Mouse (Mus musculus) midbrain, embryonic 15.5 days (tissue): Measurements from ENCODE around the gene Tspan17. TPM values are rescaled to one million over a fixed set of nuclear protein-coding genes. Genes with fewer than 3 reads are reported as not detected.

Experiments used
- ATAC-seq: fragments of 200-750 bp; cut with Nextera tagmentation; replicated peaks from 2 replicates; pipeline ENCODE4 v1.8.0; 2017; ENCODE audit warnings: moderate TSS enrichment
- H3K27ac ChIP-seq: fragments of 300-500 bp; sonication (generic); 2 replicates; pipeline ENCODE4 v1.5.1; 2015; ENCODE audit warnings: mild to moderate bottlenecking, inconsistent platforms
- H3K27me3 ChIP-seq: fragments of 300-500 bp; sonication (generic); replicated peaks from 2 replicates; pipeline ENCODE4 v1.6.1; 2015; ENCODE audit warnings: inconsistent platforms
- H3K36me3 ChIP-seq: fragments of 300-500 bp; sonication (generic); replicated peaks from 2 replicates; pipeline ENCODE4 v1.6.1; 2015; ENCODE audit warnings: inconsistent platforms
- H3K4me1 ChIP-seq: fragments of 300-500 bp; sonication (generic); 2 replicates; pipeline ENCODE4 v1.6.1; 2015; ENCODE audit warnings: inconsistent platforms
- H3K4me2 ChIP-seq: fragments of 300-500 bp; sonication (generic); 2 replicates; pipeline ENCODE4 v1.6.1; 2015; ENCODE audit warnings: inconsistent platforms, mild to moderate bottlenecking, moderate library complexity
- H3K4me3 ChIP-seq: fragments of 300-500 bp; sonication (generic); 2 replicates; pipeline ENCODE4 v1.5.1; 2015; ENCODE audit warnings: mild to moderate bottlenecking, inconsistent platforms
- H3K9ac ChIP-seq: fragments of 300-500 bp; sonication (generic); 2 replicates; pipeline ENCODE4 v1.6.1; 2015; ENCODE audit warnings: mild to moderate bottlenecking, inconsistent platforms
- H3K9me3 ChIP-seq: fragments of 300-500 bp; sonication (generic); 2 replicates; pipeline ENCODE4 v1.6.1; 2016; ENCODE audit warnings: inconsistent platforms
- WGBS: fragments of 180-500 bp; shearing (Covaris S2); methylation state at CpG from one replicate; pipeline ENCODE4 v1.1.7; 2015; ENCODE audit warnings: mixed read lengths; 5-methylcytosine and 5-hydroxymethylcytosine counted together
- polyA plus RNA-seq: library from polyadenylated mRNA; unstranded; fragments of >200 nt; fragmentation: Nextera tagmentation; extraction: Ambion mirVana; gene quantifications from 2 replicates; pipeline ENCODE4 v1.2.1, GENCODE M21; 2015

The Tspan17 gene
- polyA plus RNA-seq, 1 experiment from 2014 or later = 49.3 TPM

- ATAC-seq = no peak
- 92% methylated on average over 2 of the region's 2 CpGs for WGBS
- Histone ChIP-seq H3K27ac (no peak overlapping the region), H3K9me3 (no peaks in the 10 kb centered on the region), H3K9ac (no peak overlapping the region), H3K4me3 (no peak overlapping the region), H3K4me1 (peaks cover 26% of the 10 kb centered on the region), H3K4me2 (no peak overlapping the region), H3K36me3 (no peaks in the 10 kb centered on the region), H3K27me3 (no peaks in the 10 kb centered on the region)
Observed at GRCm38 (mm10) chr13:54821931-54822330, 32.8 kb downstream of the Tspan17 start.

- no peaks in the 10 kb centered on the region for H3K27me3 ChIP-seq
- peaks cover 14% of the 10 kb centered on the region for H3K4me1 ChIP-seq
- H3K4me3 ChIP-seq = no peak overlapping the region
- H3K4me2 ChIP-seq = peak overlapping the region; percentile 10; the same call in 1 of the 2 replicates
- 14% methylated on average over 25 of the region's 25 CpGs for WGBS
- ATAC-seq = peak; percentile 60
- no peak overlapping the region for H3K9ac ChIP-seq
- no peaks in the 10 kb centered on the region for H3K36me3 ChIP-seq
- H3K27ac ChIP-seq = peak overlapping the region; percentile 54
- no peaks in the 10 kb centered on the region for H3K9me3 ChIP-seq
Observed at GRCm38 (mm10) chr13:54824111-54824931, 35.1 kb downstream of the Tspan17 start.

DNA sequence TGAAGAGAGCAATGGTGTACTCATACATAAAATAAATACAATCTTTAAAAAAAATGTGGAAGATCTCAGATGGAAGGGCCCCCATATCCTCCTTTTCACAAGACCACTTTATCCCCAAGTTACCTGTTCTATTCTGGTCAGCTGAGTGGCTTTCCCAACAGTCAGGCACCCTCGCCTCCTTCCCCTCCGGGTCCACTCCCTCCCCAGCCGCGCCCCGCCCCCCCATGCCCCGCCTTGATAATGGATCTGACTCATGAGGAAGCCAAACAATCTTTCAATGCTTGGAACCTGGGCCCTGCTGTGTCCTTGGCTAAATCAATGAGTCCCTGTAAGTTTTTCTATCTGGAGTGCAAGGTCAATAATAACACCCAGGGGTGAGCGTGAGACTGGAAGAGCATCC, 38.8 kb downstream of the Tspan17 start:
- 71% methylated on average over 7 of the region's 7 CpGs for WGBS
- no peak overlapping the region for H3K9ac ChIP-seq
- H3K4me1 ChIP-seq = peaks cover 18% of the 10 kb centered on the region
- no peaks in the 10 kb centered on the region for H3K9me3 ChIP-seq
- no peak overlapping the region for H3K27ac ChIP-seq
- no peak overlapping the region for H3K4me3 ChIP-seq
- ATAC-seq = no peak
- no peaks in the 10 kb centered on the region for H3K36me3 ChIP-seq
- H3K27me3 ChIP-seq = no peaks in the 10 kb centered on the region
- no peak overlapping the region for H3K4me2 ChIP-seq

DNA sequence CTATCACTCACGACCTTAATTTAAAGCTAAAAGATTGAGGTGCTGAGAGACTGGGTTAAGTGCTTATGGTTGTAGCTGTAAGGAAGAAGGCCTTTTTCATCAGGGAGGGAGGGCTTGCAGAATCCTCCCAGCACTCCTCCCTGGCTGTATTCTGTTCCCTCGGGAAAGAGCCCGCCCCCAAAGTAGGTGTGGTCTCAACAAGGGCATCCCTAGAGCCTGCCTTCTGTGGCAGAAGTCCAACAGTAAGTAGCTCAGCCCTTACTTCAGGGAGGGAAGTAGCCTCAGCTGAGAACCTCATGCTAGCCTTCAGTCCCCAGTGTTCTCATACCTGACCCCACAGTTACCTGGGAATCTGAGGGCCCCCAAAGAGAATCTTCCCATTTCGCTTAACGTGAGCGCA, 39.3 kb downstream of the Tspan17 start:
- H3K9me3 ChIP-seq = no peaks in the 10 kb centered on the region
- no peaks in the 10 kb centered on the region for H3K36me3 ChIP-seq
- WGBS = 66% methylated on average over 6 of the region's 6 CpGs
- H3K9ac ChIP-seq = no peak overlapping the region
- H3K4me3 ChIP-seq = no peak overlapping the region
- H3K4me2 ChIP-seq = no peak overlapping the region
- ATAC-seq = no peak
- peaks cover 18% of the 10 kb centered on the region for H3K4me1 ChIP-seq
- H3K27me3 ChIP-seq = no peaks in the 10 kb centered on the region
- no peak overlapping the region for H3K27ac ChIP-seq

- ATAC-seq = no peak
- Histone ChIP-seq H3K4me1 (peaks cover 12% of the 10 kb centered on the region), H3K9me3 (no peaks in the 10 kb centered on the region), H3K9ac (no peak overlapping the region; the same call in 1 of the 2 replicates), H3K27ac (no peak overlapping the region), H3K4me3 (no peak overlapping the region), H3K4me2 (peak overlapping the region; percentile 29), H3K36me3 (no peaks in the 10 kb centered on the region), H3K27me3 (no peaks in the 10 kb centered on the region)
- WGBS = 4% methylated on average over 13 of the region's 13 CpGs
Observed at GRCm38 (mm10) chr13:54829450-54829849, 40.3 kb downstream of the Tspan17 start.

GRCm38 (mm10) chr13:54836351-54837030, 47.3 kb downstream of the Tspan17 start:
- H3K27ac ChIP-seq = no peak overlapping the region
- no peaks in the 10 kb centered on the region for H3K36me3 ChIP-seq
- H3K9me3 ChIP-seq = no peaks in the 10 kb centered on the region
- H3K27me3 ChIP-seq = no peaks in the 10 kb centered on the region
- peaks cover 19% of the 10 kb centered on the region; the same call in 1 of the 2 replicates for H3K4me1 ChIP-seq
- no peak overlapping the region for H3K4me2 ChIP-seq
- no peak overlapping the region for H3K9ac ChIP-seq
- no peak for ATAC-seq
- 75% methylated on average over 14 of the region's 14 CpGs for WGBS
- no peak overlapping the region for H3K4me3 ChIP-seq

- Histone ChIP-seq H3K4me1 (peaks cover 19% of the 10 kb centered on the region; the same call in 1 of the 2 replicates), H3K36me3 (no peaks in the 10 kb centered on the region), H3K4me3 (no peak overlapping the region), H3K4me2 (no peak overlapping the region), H3K27me3 (no peaks in the 10 kb centered on the region), H3K9me3 (no peaks in the 10 kb centered on the region), H3K9ac (no peak overlapping the region), H3K27ac (no peak overlapping the region)
- 62% methylated on average over 5 of the region's 5 CpGs for WGBS
- ATAC-seq = no peak
Observed at GRCm38 (mm10) chr13:54837061-54837460, 47.9 kb downstream of the Tspan17 start.

DNA sequence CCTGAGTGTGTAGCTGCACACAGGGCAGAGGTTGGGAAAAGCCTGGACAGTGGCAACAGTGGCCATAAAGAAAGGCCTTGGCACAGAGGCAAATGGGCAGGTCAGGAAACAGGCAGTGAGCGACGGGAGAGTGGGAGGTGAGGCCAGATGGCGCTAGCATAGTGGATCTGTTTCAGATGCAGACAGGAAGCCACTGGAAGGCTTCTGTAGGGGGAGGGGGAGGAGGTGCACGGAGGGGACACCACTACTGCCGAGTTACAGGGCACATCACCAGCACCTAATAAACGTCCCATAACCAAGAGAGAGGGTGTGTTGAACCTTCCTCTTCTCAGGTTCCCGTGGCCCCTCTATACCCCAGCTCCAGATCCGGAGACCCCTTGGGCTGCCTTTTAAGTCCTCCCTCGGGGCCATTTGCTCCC, 48.3 kb downstream of the Tspan17 start:
- Histone ChIP-seq H3K27me3 (no peaks in the 10 kb centered on the region), H3K9ac (no peak overlapping the region), H3K9me3 (no peaks in the 10 kb centered on the region), H3K27ac (no peak overlapping the region), H3K36me3 (no peaks in the 10 kb centered on the region), H3K4me3 (no peak overlapping the region), H3K4me1 (peaks cover 19% of the 10 kb centered on the region; the same call in 1 of the 2 replicates), H3K4me2 (no peak overlapping the region)
- ATAC-seq = no peak
- WGBS = 22% methylated on average over 9 of the region's 9 CpGs

DNA sequence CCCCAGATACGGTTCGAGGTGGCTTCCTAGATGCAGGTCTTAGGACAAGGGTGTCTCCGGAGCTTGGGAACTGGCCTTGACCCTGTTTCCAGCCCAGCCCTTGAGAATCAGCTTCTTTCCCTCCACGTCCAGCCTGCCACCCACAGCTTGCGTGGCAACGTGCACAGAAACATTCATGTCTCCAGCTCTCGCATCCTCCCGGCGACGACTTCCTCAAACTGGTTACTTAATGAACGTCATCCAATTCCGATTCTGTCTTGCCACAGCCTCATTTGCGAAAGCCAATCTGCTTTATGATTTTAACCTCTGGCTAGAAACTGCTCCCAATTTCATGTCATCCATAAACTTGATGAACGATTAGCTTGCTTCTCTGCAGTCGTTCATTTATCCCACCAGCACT, 49.4 kb downstream of the Tspan17 start:
- Histone ChIP-seq H3K27me3 (no peaks in the 10 kb centered on the region), H3K4me1 (peaks cover 19% of the 10 kb centered on the region; the same call in 1 of the 2 replicates), H3K27ac (0 out of 2 replicates have a peak overlapping the region, but pooled peaks have one; percentile 18), H3K36me3 (no peaks in the 10 kb centered on the region), H3K9ac (no peak overlapping the region), H3K9me3 (no peaks in the 10 kb centered on the region), H3K4me2 (no peak overlapping the region), H3K4me3 (no peak overlapping the region)
- 77% methylated on average over 15 of the region's 15 CpGs for WGBS
- no peak for ATAC-seq

GRCm38 (mm10) chr13:54839211-54839610, 50.0 kb downstream of the Tspan17 start:
- no peak for ATAC-seq
- Histone ChIP-seq H3K9ac (no peak overlapping the region), H3K4me3 (no peak overlapping the region), H3K9me3 (no peaks in the 10 kb centered on the region), H3K27ac (no peak overlapping the region), H3K4me1 (peaks cover 19% of the 10 kb centered on the region; the same call in 1 of the 2 replicates), H3K4me2 (no peak overlapping the region), H3K36me3 (no peaks in the 10 kb centered on the region), H3K27me3 (no peaks in the 10 kb centered on the region)
- 71% methylated on average over 6 of the region's 6 CpGs for WGBS

DNA sequence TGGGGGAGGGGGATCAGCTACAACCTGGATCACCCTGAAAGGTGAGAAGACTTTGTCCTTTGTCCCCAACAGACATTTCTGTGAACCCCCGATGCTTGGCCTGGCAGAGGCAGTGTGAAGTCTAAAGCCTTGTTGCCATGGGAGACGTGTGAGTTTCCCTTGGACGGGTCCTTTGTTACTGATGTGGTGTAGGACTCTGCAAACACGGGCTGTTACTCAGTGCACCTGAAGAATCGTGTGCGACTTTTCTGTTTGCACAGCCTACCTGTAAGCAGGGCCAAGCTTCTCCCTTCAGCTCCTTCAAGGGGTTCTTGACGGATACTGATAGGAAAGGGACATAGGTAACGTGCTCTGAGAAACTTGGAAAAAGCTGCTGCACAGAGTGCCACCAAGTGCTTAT, 55.4 kb downstream of the Tspan17 start:
- Histone ChIP-seq H3K4me2 (no peak overlapping the region), H3K4me1 (peaks cover 11% of the 10 kb centered on the region), H3K4me3 (no peak overlapping the region), H3K27ac (no peak overlapping the region), H3K36me3 (no peaks in the 10 kb centered on the region), H3K9me3 (no peaks in the 10 kb centered on the region), H3K27me3 (no peaks in the 10 kb centered on the region), H3K9ac (no peak overlapping the region)
- 35% methylated on average over 8 of the region's 8 CpGs for WGBS
- ATAC-seq = 0 out of 2 replicates have a peak, but pooled peaks have one; percentile 52
